Mouse (Mus musculus): ENCODE measurements around the gene Ston2. TPM values are rescaled to one million over a fixed set of nuclear protein-coding genes. Genes with fewer than 3 reads are reported as not detected.

Gene Ston2
- polyA plus RNA-seq, 1 experiment from 2014 or later = 13.7 TPM

DNA sequence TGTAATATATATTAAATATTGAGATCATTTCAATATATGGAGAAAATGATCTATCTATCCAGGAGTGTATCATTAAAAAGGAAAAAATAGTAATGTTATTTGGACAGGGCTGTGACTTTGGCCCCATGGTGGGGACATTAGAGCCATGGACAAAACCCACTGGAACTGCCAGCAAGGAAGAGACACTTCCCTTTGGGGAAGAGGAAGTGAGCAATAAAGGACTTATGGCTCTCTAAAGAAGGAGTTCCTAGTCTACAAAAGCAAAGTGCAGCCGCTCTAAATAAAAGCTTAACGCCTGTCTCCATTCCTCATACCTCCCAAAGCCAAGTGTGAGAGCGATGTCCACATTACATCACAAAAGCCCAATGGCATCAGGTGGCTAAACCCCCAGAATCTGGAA, 121.6 kb downstream of the Ston2 start:
- no peak overlapping the region for H3K4me3 ChIP-seq (ENCODE audit: low read depth, low read length)
- H3K4me2 ChIP-seq (ENCODE audit: low read depth, low read length, severe bottlenecking) = no peak overlapping the region
- H3K27me3 ChIP-seq (ENCODE audit: control insufficient read depth, insufficient read depth, low read length) = no peaks in the 10 kb centered on the region
- H3K27ac ChIP-seq (ENCODE audit: low read depth, low read length) = no peak overlapping the region
- H3K36me3 ChIP-seq (ENCODE audit: control insufficient read depth, insufficient read depth, low read length) = no peaks in the 10 kb centered on the region
- 87% methylated on average over 3 of the region's 3 CpGs for WGBS
- no peak for ATAC-seq (replicated peaks; ENCODE audit: low FRiP score)
- H3K4me1 ChIP-seq (replicated peaks; ENCODE audit: control insufficient read depth, insufficient read depth, low read length) = no peaks in the 10 kb centered on the region
- DNase-seq (ENCODE audit: low spot score) = no peak
- no peak overlapping the region for H3K9ac ChIP-seq (ENCODE audit: low read length)
- no peaks in the 10 kb centered on the region for H3K9me3 ChIP-seq (ENCODE audit: control insufficient read depth, low read length)

GRCm38 (mm10) chr12:91665431-91665830, 122.8 kb downstream of the Ston2 start:
- DNase-seq (ENCODE audit: low spot score) (no peak), ATAC-seq (replicated peaks; ENCODE audit: low FRiP score) (no peak)
- H3K4me1 ChIP-seq (replicated peaks; ENCODE audit: control insufficient read depth, insufficient read depth, low read length) = no peaks in the 10 kb centered on the region
- H3K9ac ChIP-seq (ENCODE audit: low read length) = no peak overlapping the region
- 90% methylated on average over 5 of the region's 5 CpGs for WGBS
- no peaks in the 10 kb centered on the region for H3K27me3 ChIP-seq (ENCODE audit: control insufficient read depth, insufficient read depth, low read length)
- no peaks in the 10 kb centered on the region for H3K9me3 ChIP-seq (ENCODE audit: control insufficient read depth, low read length)
- no peak overlapping the region for H3K27ac ChIP-seq (ENCODE audit: low read depth, low read length)
- H3K36me3 ChIP-seq (ENCODE audit: control insufficient read depth, insufficient read depth, low read length) = no peaks in the 10 kb centered on the region
- H3K4me2 ChIP-seq (ENCODE audit: low read depth, low read length, severe bottlenecking) = no peak overlapping the region
- no peak overlapping the region for H3K4me3 ChIP-seq (ENCODE audit: low read depth, low read length)

- H3K36me3 ChIP-seq (ENCODE audit: control insufficient read depth, insufficient read depth, low read length) = no peaks in the 10 kb centered on the region
- no peaks in the 10 kb centered on the region for H3K9me3 ChIP-seq (ENCODE audit: control insufficient read depth, low read length)
- no peak overlapping the region for H3K4me3 ChIP-seq (ENCODE audit: low read depth, low read length)
- no peak overlapping the region for H3K27ac ChIP-seq (ENCODE audit: low read depth, low read length)
- no peak for ATAC-seq (replicated peaks; ENCODE audit: low FRiP score)
- H3K4me2 ChIP-seq (ENCODE audit: low read depth, low read length, severe bottlenecking) = no peak overlapping the region
- no peaks in the 10 kb centered on the region for H3K4me1 ChIP-seq (replicated peaks; ENCODE audit: control insufficient read depth, insufficient read depth, low read length)
- WGBS = 94% methylated on average over 6 of the region's 6 CpGs
- H3K9ac ChIP-seq (ENCODE audit: low read length) = no peak overlapping the region
- H3K27me3 ChIP-seq (ENCODE audit: control insufficient read depth, insufficient read depth, low read length) = no peaks in the 10 kb centered on the region
- DNase-seq (ENCODE audit: low spot score) = no peak
Observed at GRCm38 (mm10) chr12:91663260-91663659, 124.9 kb downstream of the Ston2 start.

DNA sequence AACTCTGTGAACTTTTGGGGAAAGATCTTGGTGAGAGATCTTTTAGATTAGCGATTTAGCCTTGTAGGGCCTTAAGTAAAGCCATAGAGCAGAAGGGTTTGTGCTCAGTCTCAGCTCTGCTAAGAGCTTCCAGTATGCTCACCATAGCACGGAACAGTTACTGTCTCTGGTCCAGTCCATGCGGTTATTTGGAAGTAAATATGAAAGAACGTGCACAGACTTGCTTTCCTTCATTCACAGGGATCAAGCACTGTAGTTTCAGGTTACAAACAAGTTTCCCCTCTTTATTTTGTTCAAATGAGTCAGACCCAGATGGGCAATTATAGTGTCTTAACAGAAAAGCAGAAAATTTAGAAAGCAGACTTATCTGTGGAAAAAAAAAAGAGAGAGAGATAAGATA, 125.3 kb downstream of the Ston2 start:
- Histone ChIP-seq H3K9me3 (ENCODE audit: control insufficient read depth, low read length) (no peaks in the 10 kb centered on the region), H3K4me2 (ENCODE audit: low read depth, low read length, severe bottlenecking) (no peak overlapping the region), H3K27ac (ENCODE audit: low read depth, low read length) (no peak overlapping the region), H3K4me1 (replicated peaks; ENCODE audit: control insufficient read depth, insufficient read depth, low read length) (no peaks in the 10 kb centered on the region), H3K27me3 (ENCODE audit: control insufficient read depth, insufficient read depth, low read length) (no peaks in the 10 kb centered on the region), H3K9ac (ENCODE audit: low read length) (no peak overlapping the region), H3K4me3 (ENCODE audit: low read depth, low read length) (no peak overlapping the region), H3K36me3 (ENCODE audit: control insufficient read depth, insufficient read depth, low read length) (no peaks in the 10 kb centered on the region)
- 84% methylated on average over 4 of the region's 4 CpGs for WGBS
- ATAC-seq (replicated peaks; ENCODE audit: low FRiP score) (no peak), DNase-seq (ENCODE audit: low spot score) (no peak)

- 94% methylated on average over 12 of the region's 12 CpGs for WGBS
- ATAC-seq (replicated peaks; ENCODE audit: low FRiP score) (no peak), DNase-seq (ENCODE audit: low spot score) (no peak)
- H3K27ac ChIP-seq (ENCODE audit: low read depth, low read length) = no peak overlapping the region
- H3K36me3 ChIP-seq (ENCODE audit: control insufficient read depth, insufficient read depth, low read length) = no peaks in the 10 kb centered on the region
- H3K27me3 ChIP-seq (ENCODE audit: control insufficient read depth, insufficient read depth, low read length) = no peaks in the 10 kb centered on the region
- no peaks in the 10 kb centered on the region for H3K4me1 ChIP-seq (replicated peaks; ENCODE audit: control insufficient read depth, insufficient read depth, low read length)
- no peak overlapping the region for H3K4me2 ChIP-seq (ENCODE audit: low read depth, low read length, severe bottlenecking)
- no peaks in the 10 kb centered on the region for H3K9me3 ChIP-seq (ENCODE audit: control insufficient read depth, low read length)
- no peak overlapping the region for H3K9ac ChIP-seq (ENCODE audit: low read length)
- H3K4me3 ChIP-seq (ENCODE audit: low read depth, low read length) = no peak overlapping the region
Observed at GRCm38 (mm10) chr12:91660640-91661417, 127.4 kb downstream of the Ston2 start.

- Histone ChIP-seq H3K27ac (ENCODE audit: low read depth, low read length) (no peak overlapping the region), H3K36me3 (ENCODE audit: control insufficient read depth, insufficient read depth, low read length) (no peaks in the 10 kb centered on the region), H3K4me2 (ENCODE audit: low read depth, low read length, severe bottlenecking) (no peak overlapping the region), H3K4me3 (ENCODE audit: low read depth, low read length) (no peak overlapping the region), H3K27me3 (ENCODE audit: control insufficient read depth, insufficient read depth, low read length) (no peaks in the 10 kb centered on the region), H3K4me1 (replicated peaks; ENCODE audit: control insufficient read depth, insufficient read depth, low read length) (no peaks in the 10 kb centered on the region), H3K9me3 (ENCODE audit: control insufficient read depth, low read length) (no peaks in the 10 kb centered on the region), H3K9ac (ENCODE audit: low read length) (no peak overlapping the region)
- ATAC-seq (replicated peaks; ENCODE audit: low FRiP score) (no peak), DNase-seq (ENCODE audit: low spot score) (no peak)
- WGBS = 88% methylated on average over 3 of the region's 3 CpGs
Observed at GRCm38 (mm10) chr12:91654399-91655122, 133.6 kb downstream of the Ston2 start.

GRCm38 (mm10) chr12:91648426-91648825, 139.8 kb downstream of the Ston2 start:
- ATAC-seq (replicated peaks; ENCODE audit: low FRiP score) (no peak), DNase-seq (ENCODE audit: low spot score) (no peak)
- WGBS = 95% methylated on average over 17 of the region's 17 CpGs

DNA sequence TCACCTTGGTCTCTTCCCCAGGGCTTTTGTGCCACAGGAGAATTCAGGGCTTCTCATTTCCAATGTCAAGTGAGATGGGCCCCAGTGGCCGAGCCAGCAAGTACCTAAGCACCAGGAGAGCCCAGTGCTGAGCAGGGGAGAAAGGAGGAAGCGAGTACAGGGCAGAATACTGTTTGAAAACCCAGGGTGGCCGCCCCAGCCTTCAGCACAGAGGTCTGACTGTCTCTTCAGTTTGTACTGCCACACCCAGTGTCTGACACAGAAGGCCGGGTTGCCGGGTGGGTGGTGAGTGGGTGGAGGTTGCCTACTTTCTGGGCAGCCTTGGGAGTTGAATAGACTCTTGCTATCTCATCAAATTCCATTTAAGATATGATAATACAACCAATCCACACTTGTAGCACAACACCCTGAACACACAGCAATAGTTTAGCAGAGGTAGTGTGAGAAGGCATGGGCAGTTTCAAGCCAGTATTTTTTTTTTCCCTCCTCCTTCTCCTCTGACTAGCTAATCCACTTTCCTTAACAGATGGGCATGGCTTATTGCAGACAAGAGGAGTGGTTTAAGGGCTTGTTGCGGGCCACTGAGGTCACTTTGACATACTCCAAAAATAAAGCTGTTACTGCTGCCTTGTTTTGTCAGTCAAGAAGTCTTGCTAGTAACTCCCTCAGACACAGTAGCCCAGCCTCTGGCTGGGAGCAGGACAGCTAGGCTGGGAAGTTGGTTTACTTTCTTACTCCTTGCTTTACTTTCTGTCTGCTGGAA, 142.6 kb downstream of the Ston2 start:
- Histone ChIP-seq H3K4me2 (ENCODE audit: low read depth, low read length, severe bottlenecking) (no peak overlapping the region), H3K9ac (ENCODE audit: low read length) (no peak overlapping the region), H3K4me1 (replicated peaks; ENCODE audit: control insufficient read depth, insufficient read depth, low read length) (peaks cover 5% of the 10 kb centered on the region; the same call in 1 of the 2 replicates), H3K27me3 (ENCODE audit: control insufficient read depth, insufficient read depth, low read length) (no peaks in the 10 kb centered on the region), H3K27ac (ENCODE audit: low read depth, low read length) (no peak overlapping the region), H3K9me3 (ENCODE audit: control insufficient read depth, low read length) (no peaks in the 10 kb centered on the region), H3K4me3 (ENCODE audit: low read depth, low read length) (no peak overlapping the region), H3K36me3 (ENCODE audit: control insufficient read depth, insufficient read depth, low read length) (peaks cover 10% of the 10 kb centered on the region)
- WGBS = 88% methylated on average over 6 of the region's 6 CpGs
- ATAC-seq (replicated peaks; ENCODE audit: low FRiP score) (no peak), DNase-seq (ENCODE audit: low spot score) (no peak)

More at GRCm38 (mm10) chr12:91648426-91648825, 139.8 kb downstream of the Ston2 start:
- Histone ChIP-seq H3K9me3 (ENCODE audit: control insufficient read depth, low read length) (no peaks in the 10 kb centered on the region), H3K27ac (ENCODE audit: low read depth, low read length) (no peak overlapping the region), H3K4me1 (replicated peaks; ENCODE audit: control insufficient read depth, insufficient read depth, low read length) (no peaks in the 10 kb centered on the region), H3K4me3 (ENCODE audit: low read depth, low read length) (no peak overlapping the region), H3K9ac (ENCODE audit: low read length) (no peak overlapping the region), H3K36me3 (ENCODE audit: control insufficient read depth, insufficient read depth, low read length) (peaks cover 10% of the 10 kb centered on the region), H3K27me3 (ENCODE audit: control insufficient read depth, insufficient read depth, low read length) (no peaks in the 10 kb centered on the region), H3K4me2 (ENCODE audit: low read depth, low read length, severe bottlenecking) (no peak overlapping the region)
